Mouse (Mus musculus) megakaryocyte, adult 5-6 weeks (primary cell): ENCODE results near the gene Zfp986. TPM values are rescaled to one million over a fixed set of nuclear protein-coding genes. Genes with fewer than 3 reads are reported as not detected.
"Not testable (repeated sequence)": the region's sequence is repeated elsewhere in the genome, so short reads cannot be mapped to it uniquely, and the experiment has no call there.

Experiments
- ATAC-seq: 2 replicates; pipeline ENCODE4 v1.8.0; 2016; ENCODE audit warnings: mild to moderate bottlenecking, inconsistent platforms; ENCODE audit not compliant: poor library complexity, severe bottlenecking
- total RNA-seq, 2 experiments: library from RNA; stranded (forward) in 1 of 2; stranded (reverse) in 1 of 2; fragments of 153-499, 151-499 nt in 1 of 2; fragments of 221-1000, 200-1000 nt in 1 of 2; gene quantifications; 2 replicates each; pipeline versions ENCODE4 v1.2.3 to v1.2.4; 2015 to 2017

Gene Zfp986
- not detected in 2 replicates for total RNA-seq (2015)
- not detected in 2 replicates for total RNA-seq (2017)

- ATAC-seq: not testable (repeated sequence)
These were observed at the start of gene Zfp986 for GRCm38 (mm10) chr4:145868494-145868893. Gene Zfp986, plus strand, starts transcription at chr4:145868794.

DNA sequence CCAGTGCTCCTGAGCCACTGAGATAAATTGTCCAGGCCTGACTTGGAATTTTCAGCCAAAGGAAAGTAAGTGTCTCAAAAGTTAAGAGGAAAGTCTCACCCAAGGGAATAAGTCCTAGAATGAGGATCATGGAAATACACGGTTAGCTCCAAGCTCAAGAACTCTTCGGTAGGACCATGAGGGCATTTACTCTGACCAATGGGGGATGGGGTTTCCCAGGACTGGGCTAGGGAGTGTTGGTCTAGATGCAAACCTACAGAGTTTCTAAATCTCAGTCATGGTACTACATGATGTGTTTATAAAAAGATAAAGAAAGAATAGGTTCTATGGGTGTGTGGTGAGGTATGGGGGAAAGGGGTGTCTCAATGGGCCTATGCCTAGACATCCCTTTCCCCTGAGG is 48.6 kb upstream of the Zfp986 start:
- ATAC-seq: not testable (repeated sequence)

- ATAC-seq: not testable (repeated sequence)
These were observed 43.0 kb upstream of the Zfp986 start for GRCm38 (mm10) chr4:145825606-145826005.

- peak; percentile 17; the same call in 1 of the 2 replicates for ATAC-seq
These were observed 37.1 kb upstream of the Zfp986 start for GRCm38 (mm10) chr4:145831328-145832062.

GRCm38 (mm10) chr4:145836300-145836862 is 32.2 kb upstream of the Zfp986 start:
- peak; percentile 31 for ATAC-seq

GRCm38 (mm10) chr4:145836863-145837440 is 31.6 kb upstream of the Zfp986 start:
- ATAC-seq: peak; percentile 33

GRCm38 (mm10) chr4:145846793-145847192 is 21.8 kb upstream of the Zfp986 start:
- not testable (repeated sequence) for ATAC-seq

DNA sequence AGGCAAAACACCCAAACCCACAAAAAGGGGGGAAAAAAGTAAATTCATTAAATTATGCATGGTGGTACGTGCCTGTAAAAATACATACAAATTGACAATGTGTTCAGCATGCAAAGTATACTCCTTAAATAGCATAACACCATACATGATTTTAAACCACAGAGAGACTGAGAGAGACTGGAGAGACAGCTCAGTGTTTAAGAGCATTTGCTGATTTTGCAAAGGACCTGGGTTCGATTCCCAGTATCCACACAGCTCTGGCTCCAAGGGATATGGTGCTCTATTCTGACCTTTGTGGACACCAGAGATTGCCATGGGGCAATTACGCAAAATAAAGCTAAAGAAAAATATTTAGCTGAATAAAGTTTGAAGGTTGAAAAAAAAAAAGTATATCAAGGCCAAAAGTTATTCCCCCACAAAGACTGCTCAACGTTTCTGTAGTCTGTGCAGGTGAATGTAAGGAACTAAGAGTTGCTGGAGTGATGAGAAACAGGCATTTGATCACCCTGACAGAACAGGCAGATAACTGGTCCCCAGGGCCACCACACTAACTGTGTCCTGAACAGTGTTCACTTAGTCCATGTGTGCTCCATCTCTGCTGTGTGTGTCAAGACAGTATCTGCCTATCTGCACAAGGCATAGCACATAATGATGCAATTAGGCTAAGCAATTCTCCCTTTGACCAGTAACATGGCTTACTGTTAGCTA is 20.3 kb upstream of the Zfp986 start:
- ATAC-seq: peak; percentile 14; the same call in 1 of the 2 replicates

GRCm38 (mm10) chr4:145848891-145849214 is 19.7 kb upstream of the Zfp986 start:
- not testable (repeated sequence) for ATAC-seq

DNA sequence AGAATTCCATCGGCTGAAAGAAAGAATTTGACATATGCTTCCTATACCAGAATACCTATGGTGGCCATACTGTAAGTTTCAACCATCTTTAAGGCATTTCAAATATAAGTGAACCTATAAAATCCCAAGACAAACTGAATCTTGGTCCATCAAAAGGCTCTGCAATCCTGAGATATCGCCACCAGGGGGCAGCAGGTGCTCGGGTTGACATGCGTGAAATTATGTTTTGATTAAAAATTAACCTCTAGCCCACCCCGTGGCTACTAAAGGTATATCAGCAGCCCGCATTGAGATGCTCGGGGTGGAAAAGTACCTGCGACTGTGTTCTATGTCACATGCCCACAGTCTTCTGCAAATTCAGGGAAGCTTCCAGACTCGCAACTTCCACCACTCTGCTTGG is 17.2 kb upstream of the Zfp986 start:
- peak; percentile 32 for ATAC-seq

- not testable (repeated sequence) for ATAC-seq
These were observed 4.7 kb upstream of the Zfp986 start for GRCm38 (mm10) chr4:145863872-145864271.

Other genes with a start within 250 kb of the Zfp986 start
- gene Zfp980, start 198.1 kb upstream of the Zfp986 start, total RNA-seq (2015): 0.09 TPM in 1 of 2 replicates, not detected in the other
- not detected in 2 replicates for gene Zfp980, start 198.1 kb upstream of the Zfp986 start, total RNA-seq (2017)
- 0.31 and 0.34 TPM in 2 replicates for gene Zfp987, start 228.5 kb downstream of the Zfp986 start, total RNA-seq (2015)
- gene Zfp987, start 228.5 kb downstream of the Zfp986 start, total RNA-seq (2017): 0.37 and 0.92 TPM in 2 replicates